8 mouse cellular contexts compared by ENCODE assay signal in the genomic region with DNA sequence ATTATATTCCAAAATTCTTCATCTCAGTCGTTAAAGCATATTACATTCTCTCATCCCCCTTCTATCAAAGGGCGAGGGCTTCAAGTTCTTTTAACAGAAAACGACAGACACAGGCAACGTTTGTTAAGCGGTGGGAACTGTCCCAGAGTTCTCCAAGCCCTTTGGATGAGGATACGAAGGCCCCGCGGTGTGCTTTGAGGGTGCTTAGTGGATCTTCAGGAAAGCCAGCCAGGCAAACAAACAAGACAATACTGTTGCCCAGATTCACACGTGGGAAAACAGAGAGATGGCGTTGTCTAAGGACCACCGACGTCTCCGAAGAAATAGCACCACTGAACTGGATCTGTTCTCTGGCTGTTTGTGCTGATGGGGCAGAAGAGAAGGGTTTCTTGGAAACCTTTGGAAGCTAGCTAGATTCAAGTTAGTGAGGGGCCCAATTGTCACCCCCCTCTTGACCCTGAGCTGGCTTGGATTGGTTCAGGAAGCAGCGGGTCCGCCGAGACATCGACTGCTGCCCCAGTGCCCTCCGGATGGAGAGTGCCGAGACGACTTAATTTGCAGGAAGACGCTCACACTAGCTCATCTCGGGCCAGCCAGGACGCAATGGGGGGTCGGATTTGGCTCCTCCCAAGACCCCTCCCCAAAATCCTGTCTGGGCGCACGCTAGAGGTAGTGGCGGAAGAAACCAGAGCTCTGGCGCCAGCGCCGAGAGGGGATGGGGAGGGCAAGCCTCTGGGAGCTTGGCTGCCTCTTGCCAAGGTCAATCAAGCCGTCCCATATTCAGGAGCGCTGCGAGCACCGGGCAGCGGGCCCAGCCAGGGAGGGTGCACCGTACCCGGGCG. TPM values are rescaled to one million over a fixed set of nuclear protein-coding genes. Genes with fewer than 3 reads are reported as not detected.
DNase-seq lines count a peak whose midpoint lies in the region; ATAC-seq lines count a peak whose summit lies in the region.

No protein-coding gene starts in this region.

- WGBS in forebrain, embryonic 12.5 days, result 3% methylated on average over 38 of the region's 38 CpGs

- no peaks in the 10 kb centered on the region for H3K9me3 ChIP-seq in forebrain, embryonic 12.5 days

- 0 out of 2 replicates have a peak overlapping the region, but pooled peaks have one; percentile 26 for H3K9ac ChIP-seq in forebrain, embryonic 12.5 days

- no peaks in the 10 kb centered on the region for H3K36me3 ChIP-seq in forebrain, embryonic 12.5 days (replicated peaks)

- H3K27me3 ChIP-seq in forebrain, embryonic 12.5 days, result peaks cover 77% of the 10 kb centered on the region

- H3K27ac ChIP-seq in forebrain, embryonic 12.5 days, result no peak overlapping the region

- H3K4me2 ChIP-seq in forebrain, embryonic 12.5 days, result peak overlapping the region; percentile 49

- ATAC-seq in forebrain, embryonic 12.5 days (ENCODE audit: low FRiP score), result peak; percentile 31; the same call in 1 of the 2 replicates

- H3K4me3 ChIP-seq in forebrain, embryonic 12.5 days (replicated peaks), result peak overlapping the region; percentile 36

- intact Hi-C loops in heart, postnatal 14 days (cut with DNase I), result no loop called here

- peak; percentile 39 for DNase-seq in urinary bladder, adult 2 months (ENCODE audit: low spot score)
- DNase-seq in urinary bladder, postnatal 10 days (ENCODE audit: low spot score), result no peak
- peak; percentile 74 to 76 for DNase-seq in heart, postnatal 14 days
- peak; percentile 75 to 89 for DNase-seq in kidney, postnatal 25 days
- DNase-seq in lung, adult 18-20 months, result peak; percentile 63 to 73
- peak; percentile 32 for DNase-seq in ovary, postnatal 10 days (ENCODE audit: low spot score)
- DNase-seq in spleen, postnatal 4 days (ENCODE audit: low spot score in 2 of 2), result no peak

- peaks cover 43% of the 10 kb centered on the region for H3K4me1 ChIP-seq in forebrain, embryonic 12.5 days

RNA-seq across cellular contexts. Expression of a gene that starts 43.5 kb away (rescaled TPM):
- 21.2 and 21.9 TPM in 2 replicates for polyA plus RNA-seq in urinary bladder, adult 2 months (2012; rRNA removed)
- 16.7 and 17.7 TPM in 2 replicates for polyA plus RNA-seq in forebrain, embryonic 12.5 days (2016; fragmentation: Nextera tagmentation; extraction: Ambion mirVana)
- 1 to 10 TPM; 6.5 to 9.2 TPM for total RNA-seq in heart, postnatal 14 days (2021)

Comparison
In these comparisons a context has a peak if more than half of its experiments do, and no peak if none do; other contexts are left out.
1. DNase-seq: peak in urinary bladder, adult 2 months (single experiment), heart, postnatal 14 days (2 of 2), kidney, postnatal 25 days (2 of 2), lung, adult 18-20 months (2 of 2) and ovary, postnatal 10 days (single experiment); none in urinary bladder, postnatal 10 days (single experiment) and spleen, postnatal 4 days (0 of 2).